Mouse (Mus musculus): ENCODE measurements around the gene Psma1. TPM values are rescaled to one million over a fixed set of nuclear protein-coding genes. Genes with fewer than 3 reads are reported as not detected.

The Psma1 gene
- polyA plus RNA-seq, 1 experiment, result 115 TPM

DNA sequence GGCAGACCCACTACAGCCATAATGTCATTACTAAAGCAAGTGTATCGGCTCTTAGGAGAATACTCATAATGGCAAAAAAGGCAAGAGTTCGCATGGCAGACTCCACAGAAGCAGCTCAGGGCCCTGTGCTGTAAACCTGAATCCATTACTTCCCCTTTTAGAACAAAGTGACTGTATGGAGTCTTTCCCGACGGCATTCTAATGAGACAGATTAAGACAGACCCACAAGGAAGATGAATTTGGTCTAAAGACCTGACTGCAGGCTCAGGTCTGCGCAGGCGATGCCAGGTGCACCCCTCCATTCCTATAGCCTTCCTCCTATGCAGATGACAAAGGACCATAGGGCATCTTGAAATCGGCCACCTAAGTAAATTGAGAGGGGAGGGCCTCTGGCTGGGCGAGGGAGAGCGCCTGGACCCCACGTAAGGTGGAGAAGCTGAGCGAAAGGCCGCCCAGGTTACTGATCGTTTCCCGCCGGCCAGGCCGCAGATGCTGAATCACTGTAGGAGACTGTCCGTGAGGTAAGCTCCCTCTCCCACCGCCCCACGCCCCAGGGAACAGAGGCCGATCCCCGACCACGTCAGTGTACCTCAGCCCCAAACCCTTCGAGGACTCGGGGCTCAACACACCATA lies 430 bp downstream of the Psma1 start:
- Histone ChIP-seq H3K4me3 (ENCODE audit: insufficient read depth, low read depth, low read length) (peak overlapping the region; percentile 80), H3K36me3 (ENCODE audit: control insufficient read depth, insufficient read depth, low read length) (peaks cover 7% of the 10 kb centered on the region), H3K4me1 (ENCODE audit: control insufficient read depth, insufficient read depth, low read length) (no peaks in the 10 kb centered on the region; the same call in 1 of the 2 replicates), H3K27me3 (replicated peaks; ENCODE audit: control insufficient read depth, insufficient read depth, low read length) (no peaks in the 10 kb centered on the region), H3K27ac (ENCODE audit: insufficient read depth, low read depth, low read length) (peak overlapping the region; percentile 71)
- TF ChIP-seq POLR2A (IDR thresholded peaks at IDR 0.05; ENCODE audit: low read depth, low read length), result no peak
- TF ChIP-seq CTCF (conservative IDR thresholded peaks at IDR 0.05; ENCODE audit: insufficient read depth, insufficient read length, low read depth, low read length), result no peak
- DNase-seq, result no peak
- WGBS, result under 1% methylated on average over 24 of the region's 24 CpGs

DNA sequence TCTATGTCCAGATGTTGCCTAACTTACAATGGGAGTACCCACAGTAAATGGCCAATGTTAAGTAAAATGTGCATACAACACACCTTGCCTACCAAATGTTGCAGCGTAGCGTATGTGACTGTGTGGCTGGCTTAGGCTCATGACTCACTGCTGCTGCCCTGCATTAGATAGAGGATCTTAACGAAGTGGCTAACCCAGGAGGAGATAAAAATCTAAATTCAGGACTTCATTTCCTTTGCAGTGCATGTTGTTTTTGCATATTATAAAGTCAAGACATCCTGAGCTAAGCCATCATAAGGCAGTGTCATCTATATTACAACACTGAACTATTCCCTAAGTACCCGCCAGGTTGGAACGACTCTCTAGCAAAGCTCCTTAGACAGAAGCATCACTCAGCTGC lies 7.5 kb downstream of the Psma1 start:
- Histone ChIP-seq H3K36me3 (ENCODE audit: control insufficient read depth, insufficient read depth, low read length) (peaks cover 28% of the 10 kb centered on the region), H3K4me1 (ENCODE audit: control insufficient read depth, insufficient read depth, low read length) (no peaks in the 10 kb centered on the region), H3K27ac (ENCODE audit: insufficient read depth, low read depth, low read length) (no peak overlapping the region), H3K4me3 (ENCODE audit: insufficient read depth, low read depth, low read length) (no peak overlapping the region), H3K27me3 (replicated peaks; ENCODE audit: control insufficient read depth, insufficient read depth, low read length) (no peaks in the 10 kb centered on the region)
- DNase-seq, result no peak
- 93% methylated on average over 5 of the region's 5 CpGs for WGBS
- TF ChIP-seq POLR2A (IDR thresholded peaks at IDR 0.05; ENCODE audit: low read depth, low read length), result no peak
- TF ChIP-seq CTCF (conservative IDR thresholded peaks at IDR 0.05; ENCODE audit: insufficient read depth, insufficient read length, low read depth, low read length), result no peak

- peak; percentile 97 for DNase-seq
- TF ChIP-seq CTCF (conservative IDR thresholded peaks at IDR 0.05; ENCODE audit: insufficient read depth, insufficient read length, low read depth, low read length) (no peak), POLR2A (IDR thresholded peaks at IDR 0.05; ENCODE audit: low read depth, low read length) (peak; percentile 60)
- H3K36me3 ChIP-seq (ENCODE audit: control insufficient read depth, insufficient read depth, low read length), result peaks cover 1% of the 10 kb centered on the region; the same call in 1 of the 2 replicates
- H3K4me3 ChIP-seq (ENCODE audit: insufficient read depth, low read depth, low read length), result peak within 1 kb of the TSS; percentile 91
- peak within 1 kb of the TSS; percentile 81 for H3K27ac ChIP-seq (ENCODE audit: insufficient read depth, low read depth, low read length)
- H3K4me1 ChIP-seq (ENCODE audit: control insufficient read depth, insufficient read depth, low read length), result 0 out of 2 replicates have a peak, but pooled peaks cover 2% of the 10 kb centered on the region
- under 1% methylated on average over 72 of the region's 75 CpGs for WGBS
- H3K27me3 ChIP-seq (replicated peaks; ENCODE audit: control insufficient read depth, insufficient read depth, low read length), result no peaks in the 10 kb centered on the region
Observed at GRCm38 (mm10) chr7:114253885-114254833, 21.8 kb downstream of the Psma1 start, which contains the start of gene Copb1. Gene Copb1, minus strand, starts transcription at chr7:114254711.

DNA sequence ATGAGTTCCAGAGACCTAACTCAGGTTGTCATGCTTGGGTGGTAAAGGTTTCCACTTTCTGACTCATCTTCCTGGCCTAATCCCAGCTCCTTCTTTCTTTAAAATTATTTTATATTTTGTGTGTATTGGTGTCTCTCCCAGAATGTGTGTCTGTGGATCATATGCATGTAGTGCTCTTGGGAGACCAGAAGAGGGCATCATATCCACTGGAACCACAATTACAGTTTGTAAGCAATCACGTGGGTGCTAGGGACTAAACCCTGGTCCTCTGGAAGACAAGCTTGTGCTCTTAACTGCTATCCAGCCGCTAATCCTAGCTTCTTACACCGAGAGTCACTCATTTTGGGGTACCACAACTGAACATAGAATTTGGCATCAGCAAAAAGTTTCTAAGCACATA lies 24.2 kb downstream of the Psma1 start:
- Histone ChIP-seq H3K36me3 (ENCODE audit: control insufficient read depth, insufficient read depth, low read length) (peaks cover 11% of the 10 kb centered on the region), H3K27me3 (replicated peaks; ENCODE audit: control insufficient read depth, insufficient read depth, low read length) (no peaks in the 10 kb centered on the region), H3K4me3 (ENCODE audit: insufficient read depth, low read depth, low read length) (no peak overlapping the region), H3K4me1 (ENCODE audit: control insufficient read depth, insufficient read depth, low read length) (0 out of 2 replicates have a peak, but pooled peaks cover 2% of the 10 kb centered on the region), H3K27ac (ENCODE audit: insufficient read depth, low read depth, low read length) (no peak overlapping the region)
- no peak for DNase-seq
- 0 out of 2 replicates have a peak, but pooled peaks have one; percentile 7 for TF ChIP-seq CTCF (conservative IDR thresholded peaks at IDR 0.05; ENCODE audit: insufficient read depth, insufficient read length, low read depth, low read length)
- no peak for TF ChIP-seq POLR2A (IDR thresholded peaks at IDR 0.05; ENCODE audit: low read depth, low read length)
- 94% methylated on average over 3 of the region's 3 CpGs for WGBS

DNA sequence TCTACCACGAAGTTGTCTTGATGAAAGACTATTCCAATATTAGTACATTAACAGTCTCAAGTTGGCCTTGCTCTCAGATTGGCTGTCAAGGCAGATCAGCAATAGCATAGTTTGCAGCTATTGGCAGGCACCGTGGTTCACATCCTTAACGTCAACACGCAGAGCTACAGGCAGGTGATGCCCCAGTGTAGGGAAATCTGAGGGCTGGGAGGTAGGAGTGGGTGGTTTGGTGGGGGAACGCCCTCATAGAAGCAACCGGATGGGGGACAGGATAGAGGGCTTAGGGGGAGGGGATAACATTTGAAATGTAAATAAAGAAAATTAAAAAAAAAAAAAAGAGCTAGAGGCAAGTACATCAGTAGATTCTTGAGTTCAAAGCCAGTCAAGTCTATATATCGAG lies 41.9 kb downstream of the Psma1 start:
- no peak for TF ChIP-seq CTCF (conservative IDR thresholded peaks at IDR 0.05; ENCODE audit: insufficient read depth, insufficient read length, low read depth, low read length)
- no peak for TF ChIP-seq POLR2A (IDR thresholded peaks at IDR 0.05; ENCODE audit: low read depth, low read length)
- Histone ChIP-seq H3K4me1 (ENCODE audit: control insufficient read depth, insufficient read depth, low read length) (no peaks in the 10 kb centered on the region), H3K27ac (ENCODE audit: insufficient read depth, low read depth, low read length) (no peak overlapping the region), H3K27me3 (replicated peaks; ENCODE audit: control insufficient read depth, insufficient read depth, low read length) (no peaks in the 10 kb centered on the region), H3K36me3 (ENCODE audit: control insufficient read depth, insufficient read depth, low read length) (peaks cover 17% of the 10 kb centered on the region; the same call in 1 of the 2 replicates), H3K4me3 (ENCODE audit: insufficient read depth, low read depth, low read length) (no peak overlapping the region)
- 79% methylated on average over 7 of the region's 7 CpGs for WGBS
- DNase-seq, result no peak

GRCm38 (mm10) chr7:114232982-114233381 lies 42.9 kb downstream of the Psma1 start:
- DNase-seq, result no peak
- Histone ChIP-seq H3K4me3 (ENCODE audit: insufficient read depth, low read depth, low read length) (no peak overlapping the region), H3K27me3 (replicated peaks; ENCODE audit: control insufficient read depth, insufficient read depth, low read length) (no peaks in the 10 kb centered on the region), H3K27ac (ENCODE audit: insufficient read depth, low read depth, low read length) (no peak overlapping the region), H3K4me1 (ENCODE audit: control insufficient read depth, insufficient read depth, low read length) (no peaks in the 10 kb centered on the region), H3K36me3 (ENCODE audit: control insufficient read depth, insufficient read depth, low read length) (peaks cover 17% of the 10 kb centered on the region; the same call in 1 of the 2 replicates)
- no peak for TF ChIP-seq CTCF (conservative IDR thresholded peaks at IDR 0.05; ENCODE audit: insufficient read depth, insufficient read length, low read depth, low read length)
- no peak for TF ChIP-seq POLR2A (IDR thresholded peaks at IDR 0.05; ENCODE audit: low read depth, low read length)
- 88% methylated on average over 7 of the region's 7 CpGs for WGBS

GRCm38 (mm10) chr7:114231857-114232256 lies 44.1 kb downstream of the Psma1 start:
- no peak overlapping the region for H3K4me3 ChIP-seq (ENCODE audit: insufficient read depth, low read depth, low read length)
- peaks cover 18% of the 10 kb centered on the region for H3K36me3 ChIP-seq (ENCODE audit: control insufficient read depth, insufficient read depth, low read length)
- no peak overlapping the region for H3K27ac ChIP-seq (ENCODE audit: insufficient read depth, low read depth, low read length)
- TF ChIP-seq POLR2A (IDR thresholded peaks at IDR 0.05; ENCODE audit: low read depth, low read length) (no peak), CTCF (conservative IDR thresholded peaks at IDR 0.05; ENCODE audit: insufficient read depth, insufficient read length, low read depth, low read length) (no peak)
- H3K4me1 ChIP-seq (ENCODE audit: control insufficient read depth, insufficient read depth, low read length), result no peaks in the 10 kb centered on the region
- no peaks in the 10 kb centered on the region for H3K27me3 ChIP-seq (replicated peaks; ENCODE audit: control insufficient read depth, insufficient read depth, low read length)
- WGBS, result 94% methylated on average over 3 of the region's 3 CpGs
- DNase-seq, result no peak
